In genomic region chr7:79869072-79869719, GRCm38 (mm10) we compare ENCODE assay signal across 18 mouse cellular contexts. TPM values are rescaled to one million over a fixed set of nuclear protein-coding genes. Genes with fewer than 3 reads are reported as not detected.
A peak's percentile ranks its signal among the peaks of the same experiment; 100 is the strongest.
DNase-seq lines count a peak whose midpoint lies in the region; ATAC-seq and TF ChIP-seq lines count a peak whose summit lies in the region.
"Had no signal": no experiment of that assay in that cellular context is flagged by ENCODE, and none has a peak within 500 bp of the region (broad histone marks: within the 10 kb centered on the region; RNA-seq: fewer than 3 reads in every experiment).

No protein-coding gene starts in this region.

- intact Hi-C loops in heart, postnatal 14 days (cut with DNase I), result no loop called here
- intact Hi-C loops in left cerebral cortex, postnatal 4 days (cut with DNase I), result no loop called here

- no peak for TF ChIP-seq EP300 in lung, postnatal 0 days (IDR thresholded peaks at IDR 0.05)

- no peaks in the 10 kb centered on the region for H3K36me3 ChIP-seq in lung, postnatal 0 days (ENCODE audit: insufficient read depth, low read length)
- H3K36me3 ChIP-seq in limb, embryonic 10.5 days, result no peaks in the 10 kb centered on the region

- 0 out of 2 replicates have a peak overlapping the region, but pooled peaks have one; percentile 20 for H3K27ac ChIP-seq in lung, postnatal 0 days (ENCODE audit: low read length)
- H3K27ac ChIP-seq in limb, embryonic 10.5 days, result peak overlapping the region; percentile 38; the same call in 1 of the 2 replicates
- H3K27ac ChIP-seq: hindbrain, postnatal 0 days; left cerebral cortex, adult 2 months had no signal

- no peak for TF ChIP-seq CTCF in lung, postnatal 0 days (IDR thresholded peaks at IDR 0.05)

- WGBS in lung, postnatal 0 days, result 25% methylated on average over 6 of the region's 6 CpGs
- 60% methylated on average over 6 of the region's 6 CpGs for WGBS in limb, embryonic 10.5 days

- H3K27me3 ChIP-seq in lung, postnatal 0 days (replicated peaks; ENCODE audit: insufficient read depth, low read length), result no peaks in the 10 kb centered on the region
- H3K27me3 ChIP-seq in limb, embryonic 10.5 days (ENCODE audit: low read depth, poor library complexity, severe bottlenecking), result no peaks in the 10 kb centered on the region

- DNase-seq in lung, postnatal 0 days (ENCODE audit: low spot score), result no peak
- DNase-seq in lung, postnatal 25 days (ENCODE audit: low spot score), result no peak
- DNase-seq in R1 (ENCODE audit: low read depth, low spot score), result peak; percentile 99
- no peak for DNase-seq in limb, embryonic 10.5 days (ENCODE audit: low spot score)
- no peak for DNase-seq in heart, postnatal 14 days
- no peak for DNase-seq in left cerebral cortex, postnatal 4 days
- DNase-seq in cerebellum, adult 9-11 months, result no peak
- DNase-seq: adrenal gland, postnatal 14 days; cerebellum, postnatal 25 days; heart, adult 11 months; spleen, adult 18-20 months had no signal

- H3K4me3 ChIP-seq in lung, postnatal 0 days (ENCODE audit: low read depth, low read length), result no peak overlapping the region
- H3K4me3 ChIP-seq in limb, embryonic 10.5 days, result no peak overlapping the region
- H3K4me3 ChIP-seq: left cerebral cortex, adult 2 months had no signal

- no peak overlapping the region for H3K4me2 ChIP-seq in lung, postnatal 0 days (replicated peaks; ENCODE audit: low read depth, low read length)
- H3K4me2 ChIP-seq: liver, embryonic 11.5 days had no signal

- H3K4me1 ChIP-seq in lung, postnatal 0 days (ENCODE audit: insufficient read depth, low read depth, low read length), result no peaks in the 10 kb centered on the region
- H3K4me1 ChIP-seq in limb, embryonic 10.5 days, result peaks cover 21% of the 10 kb centered on the region; the same call in 1 of the 2 replicates

- no peak overlapping the region for H3K9ac ChIP-seq in lung, postnatal 0 days (replicated peaks; ENCODE audit: low read depth)

- ATAC-seq in lung, postnatal 0 days, result peak; percentile 11; the same call in 1 of the 2 replicates
- ATAC-seq: CD4-positive, CD25-positive, alpha-beta regulatory T cell, adult 4 months; forebrain, embryonic 14.5 days; hindbrain, postnatal 0 days had no signal

- no peaks in the 10 kb centered on the region for H3K9me3 ChIP-seq in lung, postnatal 0 days (ENCODE audit: low read length)
- H3K9me3 ChIP-seq in limb, embryonic 10.5 days (replicated peaks), result no peaks in the 10 kb centered on the region

RNA-seq across cellular contexts. Expression of gene Anpep, which starts 8.3 kb away (rescaled TPM):
- 11.6 TPM in 2 replicates for polyA plus RNA-seq in lung, postnatal 0 days (2015; fragmentation: Nextera tagmentation; extraction: Ambion mirVana)
- polyA plus RNA-seq in limb, embryonic 10.5 days (2016; fragmentation: Nextera tagmentation; extraction: Ambion mirVana), result 8.1 and 9.7 TPM in 2 replicates
- 10 to 100 TPM; 21.4 to 25.3 TPM for total RNA-seq in heart, postnatal 14 days (2021)
- total RNA-seq in left cerebral cortex, postnatal 4 days (2021), result 1 to 10 TPM; 7.4 to 8.4 TPM
- total RNA-seq: monocyte, adult 5-6 weeks had no signal

RNA-seq across cellular contexts. Expression of gene Ap3s2, which starts 51.3 kb away (rescaled TPM):
- 11.8 and 12.0 TPM in 2 replicates for polyA plus RNA-seq in lung, postnatal 0 days (2015; fragmentation: Nextera tagmentation; extraction: Ambion mirVana)
- 41.7 and 44.4 TPM in 2 replicates for polyA plus RNA-seq in limb, embryonic 10.5 days (2016; fragmentation: Nextera tagmentation; extraction: Ambion mirVana)
- total RNA-seq in heart, postnatal 14 days (2021), result 10 to 100 TPM; 19.6 to 20.3 TPM
- 10 to 100 TPM; 50.8 to 51.6 TPM for total RNA-seq in left cerebral cortex, postnatal 4 days (2021)

RNA-seq across cellular contexts. Expression of gene Mesp2, which starts 58.7 kb away (rescaled TPM):
- 0.92 and 0.99 TPM in 2 replicates for polyA plus RNA-seq in lung, postnatal 0 days (2015; fragmentation: Nextera tagmentation; extraction: Ambion mirVana)
- polyA plus RNA-seq in limb, embryonic 10.5 days (2016; fragmentation: Nextera tagmentation; extraction: Ambion mirVana), result 0.21 TPM in 1 of 2 replicates, not detected in the other
- total RNA-seq in heart, postnatal 14 days (2021), result under 1 TPM; 0.10 to 0.19 TPM
- total RNA-seq in left cerebral cortex, postnatal 4 days (2021), result 1 to 10 TPM; 1.2 to 1.9 TPM
- total RNA-seq: monocyte, adult 5-6 weeks had no signal
- polyA plus RNA-seq: embryonic facial prominence, embryonic 11.5 days had no signal
